Mouse (Mus musculus) heart, embryonic 11.5 days (tissue): ENCODE data around the gene Hmgn3. TPM values are rescaled to one million over a fixed set of nuclear protein-coding genes. Genes with fewer than 3 reads are reported as not detected.

ENCODE experiments used
- polyA plus RNA-seq: library from polyadenylated mRNA; unstranded; fragments of >200 nt; fragmentation: Nextera tagmentation; extraction: Ambion mirVana; gene quantifications from 2 replicates; pipeline ENCODE4 v1.2.1, GENCODE M21; 2014

Gene Hmgn3
- polyA plus RNA-seq, 1 experiment from 2014 or later, result 112 TPM

Other genes starting within 250 kb of the Hmgn3 start
- 58.6 and 61.9 TPM in 2 replicates for gene Phip, start 171.2 kb downstream of the Hmgn3 start, polyA plus RNA-seq